Mouse (Mus musculus): Measurements from ENCODE around the gene Ikbke. TPM values are rescaled to one million over a fixed set of nuclear protein-coding genes. Genes with fewer than 3 reads are reported as not detected.

Ikbke gene
- polyA plus RNA-seq, 1 experiment from 2014 or later: 4.7 TPM

- H3K4me1 ChIP-seq (ENCODE audit: control insufficient read depth, insufficient read depth, low read length): no peaks in the 10 kb centered on the region
- no peaks in the 10 kb centered on the region for H3K27me3 ChIP-seq (replicated peaks; ENCODE audit: control insufficient read depth, insufficient read depth, low read length)
- H3K4me2 ChIP-seq (ENCODE audit: low read depth, low read length): no peak overlapping the region
- no peak overlapping the region for H3K4me3 ChIP-seq (ENCODE audit: low read depth, low read length)
- no peaks in the 10 kb centered on the region for H3K9me3 ChIP-seq (ENCODE audit: control insufficient read depth, low read length)
- H3K36me3 ChIP-seq (ENCODE audit: control insufficient read depth, insufficient read depth, low read length): no peaks in the 10 kb centered on the region
- WGBS: under 1% methylated on average over 5 of the region's 5 CpGs
- peak; percentile 54; the same call in 1 of the 2 replicates for ATAC-seq (ENCODE audit: low read depth)
- H3K9ac ChIP-seq (ENCODE audit: low read depth, low read length): no peak overlapping the region
- no peak overlapping the region for H3K27ac ChIP-seq (replicated peaks; ENCODE audit: low read depth, low read length)
- peak; percentile 78 for DNase-seq (ENCODE audit: low spot score)
Measured at GRCm38 (mm10) chr1:131207531-131207930, 71.9 kb downstream of the Ikbke start.

- 75% methylated on average over 5 of the region's 5 CpGs for WGBS
- no peaks in the 10 kb centered on the region for H3K4me1 ChIP-seq (ENCODE audit: control insufficient read depth, insufficient read depth, low read length)
- no peak overlapping the region for H3K27ac ChIP-seq (replicated peaks; ENCODE audit: low read depth, low read length)
- H3K9me3 ChIP-seq (ENCODE audit: control insufficient read depth, low read length): no peaks in the 10 kb centered on the region
- no peaks in the 10 kb centered on the region for H3K27me3 ChIP-seq (replicated peaks; ENCODE audit: control insufficient read depth, insufficient read depth, low read length)
- H3K9ac ChIP-seq (ENCODE audit: low read depth, low read length): no peak overlapping the region
- ATAC-seq (ENCODE audit: low read depth) (no peak), DNase-seq (ENCODE audit: low spot score) (no peak)
- no peak overlapping the region for H3K4me3 ChIP-seq (ENCODE audit: low read depth, low read length)
- H3K36me3 ChIP-seq (ENCODE audit: control insufficient read depth, insufficient read depth, low read length): no peaks in the 10 kb centered on the region
- no peak overlapping the region for H3K4me2 ChIP-seq (ENCODE audit: low read depth, low read length)
Measured at GRCm38 (mm10) chr1:131206342-131206741, 73.1 kb downstream of the Ikbke start.

GRCm38 (mm10) chr1:131204461-131204860 lies 74.9 kb downstream of the Ikbke start:
- Histone ChIP-seq H3K9ac (ENCODE audit: low read depth, low read length) (no peak overlapping the region), H3K4me3 (ENCODE audit: low read depth, low read length) (no peak overlapping the region), H3K4me1 (ENCODE audit: control insufficient read depth, insufficient read depth, low read length) (peaks cover 15% of the 10 kb centered on the region; the same call in 1 of the 2 replicates), H3K27me3 (replicated peaks; ENCODE audit: control insufficient read depth, insufficient read depth, low read length) (no peaks in the 10 kb centered on the region), H3K9me3 (ENCODE audit: control insufficient read depth, low read length) (no peaks in the 10 kb centered on the region), H3K27ac (replicated peaks; ENCODE audit: low read depth, low read length) (no peak overlapping the region), H3K36me3 (ENCODE audit: control insufficient read depth, insufficient read depth, low read length) (no peaks in the 10 kb centered on the region), H3K4me2 (ENCODE audit: low read depth, low read length) (no peak overlapping the region)
- ATAC-seq (ENCODE audit: low read depth) (no peak), DNase-seq (ENCODE audit: low spot score) (no peak)
- WGBS: 69% methylated on average over 8 of the region's 8 CpGs

Other genes starting within 250 kb of the Ikbke start
- 47.8 and 48.0 TPM in 2 replicates for gene Mapkapk2, start 181.8 kb downstream of the Ikbke start, polyA plus RNA-seq (2014; fragmentation: Nextera tagmentation; extraction: Ambion mirVana)
- gene Dyrk3, start 141.3 kb downstream of the Ikbke start, polyA plus RNA-seq (2014; fragmentation: Nextera tagmentation; extraction: Ambion mirVana): 3.1 and 4.3 TPM in 2 replicates
- 53.5 and 59.4 TPM in 2 replicates for gene Eif2d, start 126.4 kb downstream of the Ikbke start, polyA plus RNA-seq (2014; fragmentation: Nextera tagmentation; extraction: Ambion mirVana)
- gene Rassf5, start 34.3 kb downstream of the Ikbke start, polyA plus RNA-seq (2014; fragmentation: Nextera tagmentation; extraction: Ambion mirVana): 3.1 and 4.0 TPM in 2 replicates
- 21.3 and 23.6 TPM in 2 replicates for gene Srgap2, start 247.7 kb upstream of the Ikbke start, polyA plus RNA-seq (2014; fragmentation: Nextera tagmentation; extraction: Ambion mirVana)
- gene Fam72a, start 248.3 kb upstream of the Ikbke start, polyA plus RNA-seq (2014; fragmentation: Nextera tagmentation; extraction: Ambion mirVana): 2.5 and 3.5 TPM in 2 replicates

All from embryonic facial prominence, embryonic 14.5 days (tissue).